Mouse (Mus musculus) testis, adult 2 months (tissue): ENCODE data around the gene Gng12. TPM values are rescaled to one million over a fixed set of nuclear protein-coding genes. Genes with fewer than 3 reads are reported as not detected.
"Not testable (repeated sequence)": the region's sequence is repeated elsewhere in the genome, so short reads cannot be mapped to it uniquely, and the experiment has no call there.

Experiments used
- H3K27ac ChIP-seq: fragments of 200-500 bp; 2 replicates; pipeline ENCODE4 v1.5.1; 2012; ENCODE audit warnings: low read depth, low read length; ENCODE audit not compliant: control insufficient read depth, insufficient read depth
- H3K27me3 ChIP-seq: fragments of 200-500 bp; 2 replicates; pipeline ENCODE4 v1.6.1; 2012; ENCODE audit warnings: mild to moderate bottlenecking, low read length, moderate library complexity; ENCODE audit not compliant: control insufficient read depth, insufficient read depth
- H3K36me3 ChIP-seq: fragments of 200-500 bp; 2 replicates; pipeline ENCODE4 v1.6.1; 2012; ENCODE audit warnings: mild to moderate bottlenecking, low read length; ENCODE audit not compliant: control insufficient read depth, insufficient read depth
- H3K4me1 ChIP-seq: fragments of 200-500 bp; 2 replicates; pipeline ENCODE4 v1.6.1; 2012; ENCODE audit warnings: low read length; ENCODE audit not compliant: control insufficient read depth, insufficient read depth
- H3K4me3 ChIP-seq: fragments of 200-500 bp; 2 replicates; pipeline ENCODE4 v1.5.1; 2012; ENCODE audit warnings: low read depth, mild to moderate bottlenecking, low read length, moderate library complexity, mixed read lengths; ENCODE audit not compliant: control insufficient read depth
- CTCF ChIP-seq: fragments of 200-500 bp; IDR thresholded peaks from 2 replicates; pipeline ENCODE4 v1.5.1; 2012; ENCODE audit warnings: low read depth, mild to moderate bottlenecking, inconsistent platforms, low read length, moderate library complexity; ENCODE audit not compliant: control insufficient read depth, insufficient read depth, insufficient replicate concordance
- POLR2A ChIP-seq: fragments of 200-500 bp; IDR thresholded peaks from 2 replicates; pipeline ENCODE4 v1.6.1; 2012; ENCODE audit warnings: low read depth, mild to moderate bottlenecking, inconsistent platforms, low read length, moderate library complexity; ENCODE audit not compliant: control insufficient read depth
- polyA plus RNA-seq: library from polyadenylated mRNA; depleted of rRNA; stranded (reverse); fragments of >200 nt; gene quantifications from 2 replicates; pipeline ENCODE4 v1.2.3, GENCODE M21; 2012

Gene Gng12
- polyA plus RNA-seq, 1 experiment: 13.6 TPM

- Histone ChIP-seq H3K27me3 (no peaks in the 10 kb centered on the region), H3K4me3 (no peak overlapping the region), H3K27ac (no peak overlapping the region), H3K4me1 (no peaks in the 10 kb centered on the region; the same call in 1 of the 2 replicates), H3K36me3 (no peaks in the 10 kb centered on the region)
- TF ChIP-seq CTCF (no peak), POLR2A (no peak)
Observed at GRCm38 (mm10) chr6:67013293-67013948, 117.2 kb downstream of the Gng12 start.

GRCm38 (mm10) chr6:67013949-67014678, 117.9 kb downstream of the Gng12 start:
- Histone ChIP-seq H3K27ac (no peak overlapping the region), H3K4me1 (no peaks in the 10 kb centered on the region; the same call in 1 of the 2 replicates), H3K36me3 (no peaks in the 10 kb centered on the region), H3K4me3 (no peak overlapping the region), H3K27me3 (no peaks in the 10 kb centered on the region)
- TF ChIP-seq CTCF (no peak), POLR2A (no peak)

GRCm38 (mm10) chr6:67014679-67015075, 118.5 kb downstream of the Gng12 start:
- Histone ChIP-seq H3K36me3 (no peaks in the 10 kb centered on the region), H3K4me3 (no peak overlapping the region), H3K4me1 (no peaks in the 10 kb centered on the region; the same call in 1 of the 2 replicates), H3K27ac (no peak overlapping the region), H3K27me3 (no peaks in the 10 kb centered on the region)
- TF ChIP-seq CTCF (no peak), POLR2A (no peak)

GRCm38 (mm10) chr6:67015739-67016519, 119.7 kb downstream of the Gng12 start:
- Histone ChIP-seq H3K4me3 (no peak overlapping the region), H3K27ac (no peak overlapping the region)
- TF ChIP-seq CTCF (no peak), POLR2A (no peak)

GRCm38 (mm10) chr6:67016520-67017111, 120.4 kb downstream of the Gng12 start:
- Histone ChIP-seq H3K36me3 (no peaks in the 10 kb centered on the region), H3K27me3 (no peaks in the 10 kb centered on the region), H3K27ac (no peak overlapping the region), H3K4me1 (no peaks in the 10 kb centered on the region; the same call in 1 of the 2 replicates), H3K4me3 (no peak overlapping the region)
- TF ChIP-seq POLR2A (no peak), CTCF (no peak)

More at GRCm38 (mm10) chr6:67015739-67016519, 119.7 kb downstream of the Gng12 start:
- H3K27me3 ChIP-seq: no peaks in the 10 kb centered on the region
- no peaks in the 10 kb centered on the region; the same call in 1 of the 2 replicates for H3K4me1 ChIP-seq
- H3K36me3 ChIP-seq: no peaks in the 10 kb centered on the region

GRCm38 (mm10) chr6:67018365-67018764, 122.2 kb downstream of the Gng12 start:
- H3K36me3 ChIP-seq: no peaks in the 10 kb centered on the region
- TF ChIP-seq POLR2A: no peak
- no peak for TF ChIP-seq CTCF
- no peak overlapping the region for H3K4me3 ChIP-seq
- no peak overlapping the region for H3K27ac ChIP-seq
- H3K4me1 ChIP-seq: no peaks in the 10 kb centered on the region; the same call in 1 of the 2 replicates
- no peaks in the 10 kb centered on the region for H3K27me3 ChIP-seq

- H3K27ac ChIP-seq, H3K27me3 ChIP-seq, H3K4me1 ChIP-seq, H3K36me3 ChIP-seq, H3K4me3 ChIP-seq: not testable (repeated sequence)
Observed at GRCm38 (mm10) chr6:67019001-67019400, 122.8 kb downstream of the Gng12 start.
